Mouse (Mus musculus): Measurements from ENCODE around the gene Vamp4. TPM values are rescaled to one million over a fixed set of nuclear protein-coding genes. Genes with fewer than 3 reads are reported as not detected.
"Not testable (repeated sequence)": the region's sequence is repeated elsewhere in the genome, so short reads cannot be mapped to it uniquely, and the experiment has no call there.

The Vamp4 gene
- polyA plus RNA-seq, 1 experiment = 84.4 TPM

- no peak for DNase-seq (ENCODE audit: extremely low spot score in 1 of 2, low spot score in 1 of 2)
Observed at GRCm38 (mm10) chr1:162588606-162589005, 18.3 kb downstream of the Vamp4 start.

DNA sequence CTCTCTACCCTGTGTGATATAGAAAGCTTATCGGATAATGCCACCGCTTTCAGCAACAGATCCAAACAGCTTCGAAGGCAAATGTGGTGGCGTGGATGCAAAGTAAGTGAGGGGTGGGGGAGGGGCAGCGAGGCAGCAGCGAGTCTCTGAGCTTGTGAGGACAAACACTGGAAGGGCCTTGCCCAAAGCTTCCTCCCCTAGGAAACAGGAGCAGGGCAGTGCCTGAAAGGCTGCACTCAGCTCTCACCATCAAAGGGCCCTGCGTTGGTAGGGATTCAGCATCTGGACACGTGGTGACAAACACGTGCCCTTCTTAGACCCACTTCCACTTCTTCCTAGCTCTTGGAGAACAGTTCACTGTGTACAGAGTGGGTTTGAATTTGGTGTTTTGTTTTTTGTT lies 19.1 kb downstream of the Vamp4 start:
- peak; percentile 17 to 20 for DNase-seq (ENCODE audit: extremely low spot score in 1 of 2, low spot score in 1 of 2)

GRCm38 (mm10) chr1:162590415-162590997 lies 20.2 kb downstream of the Vamp4 start:
- no peak for DNase-seq (ENCODE audit: extremely low spot score in 1 of 2, low spot score in 1 of 2)

GRCm38 (mm10) chr1:162597379-162598102 lies 27.2 kb downstream of the Vamp4 start:
- DNase-seq (ENCODE audit: extremely low spot score in 1 of 2, low spot score in 1 of 2) = no peak

GRCm38 (mm10) chr1:162599617-162600016 lies 29.3 kb downstream of the Vamp4 start:
- DNase-seq (ENCODE audit: extremely low spot score in 1 of 2, low spot score in 1 of 2) = no peak

GRCm38 (mm10) chr1:162601288-162601687 lies 31.0 kb downstream of the Vamp4 start:
- DNase-seq (ENCODE audit: extremely low spot score in 1 of 2, low spot score in 1 of 2) = no peak

GRCm38 (mm10) chr1:162608127-162608526 lies 37.8 kb downstream of the Vamp4 start:
- DNase-seq (ENCODE audit: extremely low spot score in 1 of 2, low spot score in 1 of 2) = no peak

GRCm38 (mm10) chr1:162609633-162610250 lies 39.4 kb downstream of the Vamp4 start:
- no peak for DNase-seq (ENCODE audit: extremely low spot score in 1 of 2, low spot score in 1 of 2)

DNA sequence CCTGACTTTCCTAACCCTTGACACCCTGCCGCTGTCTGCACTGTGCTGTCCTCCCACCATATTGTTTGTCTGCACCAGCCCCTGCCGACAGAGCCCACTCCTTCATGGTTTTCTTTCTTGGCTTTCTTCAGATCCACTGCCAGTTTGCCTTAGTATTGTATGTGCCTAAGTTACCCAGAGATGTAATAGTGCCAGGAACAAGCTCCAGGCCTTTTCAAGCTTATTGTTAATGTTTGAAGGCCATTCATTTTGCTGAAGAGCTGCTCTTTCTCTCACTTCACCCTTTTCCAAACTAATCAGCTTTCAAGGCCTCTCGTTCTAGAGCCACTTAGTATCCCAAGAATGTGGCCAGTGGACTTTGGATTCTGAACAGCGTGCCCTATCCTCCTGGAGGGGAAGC lies 40.9 kb downstream of the Vamp4 start:
- no peak for DNase-seq (ENCODE audit: extremely low spot score in 1 of 2, low spot score in 1 of 2)

GRCm38 (mm10) chr1:162615511-162615910 lies 45.2 kb downstream of the Vamp4 start:
- DNase-seq (ENCODE audit: extremely low spot score in 1 of 2, low spot score in 1 of 2) = peak; percentile 3 to 26

DNA sequence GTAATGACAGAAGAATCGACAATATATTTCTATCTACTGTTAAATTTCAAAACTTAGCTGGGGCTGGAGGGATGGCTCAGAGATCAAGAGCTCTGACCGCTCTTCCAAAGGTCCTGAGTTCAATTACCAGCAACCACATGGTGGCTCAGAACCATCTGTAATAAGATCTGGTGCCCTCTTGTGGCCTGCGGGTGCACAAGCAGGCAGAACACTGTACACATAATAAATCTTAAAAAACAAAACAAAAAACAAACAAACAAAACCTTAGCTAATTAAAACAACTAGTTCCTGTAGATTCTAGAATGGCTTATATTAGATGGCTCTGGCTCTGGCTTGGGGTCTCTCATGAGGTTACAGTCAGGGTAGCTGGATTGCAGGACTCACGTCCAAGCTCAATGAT lies 50.2 kb downstream of the Vamp4 start:
- no peak for DNase-seq (ENCODE audit: extremely low spot score in 1 of 2, low spot score in 1 of 2)

- DNase-seq (ENCODE audit: extremely low spot score in 1 of 2, low spot score in 1 of 2) = no peak
Observed at GRCm38 (mm10) chr1:162623895-162624294, 53.6 kb downstream of the Vamp4 start.

- DNase-seq (ENCODE audit: extremely low spot score in 1 of 2, low spot score in 1 of 2) = no peak
Observed at GRCm38 (mm10) chr1:162625229-162625628, 54.9 kb downstream of the Vamp4 start.

- DNase-seq (ENCODE audit: extremely low spot score in 1 of 2, low spot score in 1 of 2) = not testable (repeated sequence)
Observed at GRCm38 (mm10) chr1:162627821-162628220, 57.5 kb downstream of the Vamp4 start.

DNA sequence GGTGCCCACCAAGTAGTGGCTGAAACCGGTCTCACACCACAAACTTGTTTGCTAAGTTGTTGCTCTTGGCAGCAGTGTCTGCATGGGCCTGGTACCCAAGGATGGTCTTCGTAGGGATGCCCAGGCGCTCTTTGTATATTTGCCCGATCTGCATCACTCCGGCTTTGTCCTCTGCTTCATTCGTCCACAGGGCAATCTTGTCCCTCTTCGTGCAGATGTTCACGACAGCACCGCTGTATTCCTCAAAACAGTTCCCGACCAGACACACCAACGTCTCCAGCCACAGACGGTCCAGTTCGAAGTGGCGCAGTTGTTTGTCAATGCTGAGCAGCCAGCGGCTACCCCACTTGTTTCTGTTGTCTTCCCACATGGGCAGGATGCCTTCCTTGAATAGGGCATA lies 58.0 kb downstream of the Vamp4 start:
- DNase-seq (ENCODE audit: extremely low spot score in 1 of 2, low spot score in 1 of 2) = not testable (repeated sequence)

DNA sequence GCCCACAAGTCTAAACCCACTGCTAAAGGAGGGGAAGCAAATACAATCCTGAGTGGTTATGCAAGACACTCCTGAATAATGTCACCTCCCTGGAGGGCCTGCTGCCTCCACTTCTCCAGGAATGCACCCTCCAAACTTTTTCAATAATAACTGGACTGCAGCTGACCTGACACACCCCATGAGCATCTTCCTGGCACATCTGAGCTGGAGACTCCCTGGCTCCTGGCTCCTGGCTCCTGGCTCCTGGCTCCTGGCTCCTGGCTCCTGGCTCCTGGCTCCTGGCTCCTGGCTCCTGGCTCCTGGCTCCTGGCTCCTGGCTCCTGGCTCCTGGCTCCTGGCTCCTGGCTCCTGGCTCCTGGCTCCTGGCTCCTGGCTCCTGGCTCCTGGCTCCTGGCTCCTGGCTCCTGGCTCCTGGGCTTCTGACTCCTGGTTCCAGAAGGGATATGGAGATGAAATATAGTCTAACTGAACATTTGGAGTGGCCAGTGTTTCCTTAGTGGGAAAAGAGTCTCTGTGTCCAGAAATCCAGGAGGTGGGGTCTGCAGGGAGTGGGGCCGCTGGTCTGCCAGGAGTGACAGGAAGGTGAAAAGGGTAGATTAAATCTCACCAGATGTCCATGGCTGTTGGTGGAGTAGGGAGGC lies 65.1 kb downstream of the Vamp4 start:
- DNase-seq (ENCODE audit: extremely low spot score in 1 of 2, low spot score in 1 of 2) = not testable (repeated sequence)

- no peak for DNase-seq (ENCODE audit: extremely low spot score in 1 of 2, low spot score in 1 of 2)
Observed at GRCm38 (mm10) chr1:162636516-162636915, 66.2 kb downstream of the Vamp4 start.

- DNase-seq (ENCODE audit: extremely low spot score in 1 of 2, low spot score in 1 of 2) = no peak
Observed at GRCm38 (mm10) chr1:162638535-162638934, 68.2 kb downstream of the Vamp4 start.

DNA sequence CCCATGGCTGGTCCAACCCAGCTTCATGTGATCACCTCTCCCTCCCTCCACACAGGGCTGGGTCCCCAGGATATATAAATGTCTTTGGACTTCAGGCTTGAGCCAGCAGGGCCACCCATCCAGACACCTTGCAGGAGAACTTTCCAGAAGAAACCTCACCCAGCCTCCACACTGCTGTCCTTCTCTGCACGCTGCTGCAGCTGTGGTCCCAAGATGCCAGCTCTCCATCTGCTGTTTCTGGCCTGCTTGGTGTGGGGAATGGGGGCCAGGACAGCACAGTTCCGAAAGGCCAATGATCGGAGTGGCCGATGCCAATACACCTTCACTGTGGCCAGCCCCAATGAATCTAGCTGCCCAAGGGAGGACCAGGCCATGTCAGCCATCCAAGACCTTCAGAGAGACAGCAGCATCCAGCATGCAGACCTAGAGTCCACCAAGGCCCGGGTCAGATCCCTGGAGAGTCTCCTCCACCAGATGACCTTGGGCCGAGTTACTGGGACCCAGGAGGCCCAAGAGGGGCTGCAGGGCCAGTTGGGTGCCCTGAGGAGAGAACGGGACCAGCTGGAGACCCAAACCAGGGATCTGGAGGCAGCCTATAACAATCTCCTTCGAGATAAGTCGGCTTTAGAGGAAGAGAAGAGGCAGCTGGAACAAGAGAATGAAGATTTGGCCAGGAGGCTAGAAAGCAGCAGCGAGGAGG lies 68.9 kb downstream of the Vamp4 start, which contains the start of gene Myoc:
Myoc (plus strand) TSS at position 105 of the 700 bp plus-strand sequence.
- no peak for DNase-seq (ENCODE audit: extremely low spot score in 1 of 2, low spot score in 1 of 2)

DNA sequence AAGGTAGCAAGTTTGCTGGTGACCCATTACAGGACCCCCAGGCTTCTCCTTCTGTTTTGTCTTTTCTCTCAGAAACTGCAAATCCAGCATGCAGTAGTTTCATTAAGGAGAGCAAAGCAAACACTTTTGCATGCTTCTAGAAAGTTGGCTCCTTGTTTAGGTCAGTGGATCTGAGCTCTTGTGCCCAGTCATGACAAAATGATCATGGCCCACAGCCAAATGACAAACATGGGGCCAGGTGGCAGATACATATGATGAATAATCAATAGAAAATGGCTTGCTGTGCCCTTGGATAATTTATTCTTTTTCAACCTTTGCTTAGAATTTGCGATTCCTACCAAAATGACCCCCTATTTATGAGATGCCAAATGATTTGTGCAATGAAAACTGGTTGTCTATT lies 69.5 kb downstream of the Vamp4 start:
- DNase-seq (ENCODE audit: extremely low spot score in 1 of 2, low spot score in 1 of 2) = no peak

DNA sequence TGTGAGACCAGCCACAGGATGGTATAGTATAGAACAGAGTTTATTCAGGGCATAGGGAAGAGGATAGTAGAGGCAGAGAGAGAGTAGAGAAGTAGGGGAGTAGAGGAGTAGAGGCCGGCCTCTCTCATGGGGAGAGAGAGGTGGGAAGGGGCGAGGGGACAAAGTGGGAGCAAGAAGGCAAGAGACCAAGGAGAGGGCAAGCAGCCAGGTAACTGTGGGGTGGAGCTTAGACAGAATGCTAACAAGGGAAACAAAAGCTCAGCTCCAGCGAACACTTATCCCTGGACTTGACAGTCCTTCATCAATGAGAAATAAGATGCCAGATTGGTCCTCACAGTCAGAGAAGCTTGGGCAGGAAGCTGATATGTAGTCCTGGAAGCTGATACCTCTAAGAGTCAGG lies 72.3 kb downstream of the Vamp4 start:
- DNase-seq (ENCODE audit: extremely low spot score in 1 of 2, low spot score in 1 of 2) = no peak

All from frontal cortex, adult 2 months (tissue).